8 mouse cellular contexts compared by ENCODE assay signal in the genomic region with DNA sequence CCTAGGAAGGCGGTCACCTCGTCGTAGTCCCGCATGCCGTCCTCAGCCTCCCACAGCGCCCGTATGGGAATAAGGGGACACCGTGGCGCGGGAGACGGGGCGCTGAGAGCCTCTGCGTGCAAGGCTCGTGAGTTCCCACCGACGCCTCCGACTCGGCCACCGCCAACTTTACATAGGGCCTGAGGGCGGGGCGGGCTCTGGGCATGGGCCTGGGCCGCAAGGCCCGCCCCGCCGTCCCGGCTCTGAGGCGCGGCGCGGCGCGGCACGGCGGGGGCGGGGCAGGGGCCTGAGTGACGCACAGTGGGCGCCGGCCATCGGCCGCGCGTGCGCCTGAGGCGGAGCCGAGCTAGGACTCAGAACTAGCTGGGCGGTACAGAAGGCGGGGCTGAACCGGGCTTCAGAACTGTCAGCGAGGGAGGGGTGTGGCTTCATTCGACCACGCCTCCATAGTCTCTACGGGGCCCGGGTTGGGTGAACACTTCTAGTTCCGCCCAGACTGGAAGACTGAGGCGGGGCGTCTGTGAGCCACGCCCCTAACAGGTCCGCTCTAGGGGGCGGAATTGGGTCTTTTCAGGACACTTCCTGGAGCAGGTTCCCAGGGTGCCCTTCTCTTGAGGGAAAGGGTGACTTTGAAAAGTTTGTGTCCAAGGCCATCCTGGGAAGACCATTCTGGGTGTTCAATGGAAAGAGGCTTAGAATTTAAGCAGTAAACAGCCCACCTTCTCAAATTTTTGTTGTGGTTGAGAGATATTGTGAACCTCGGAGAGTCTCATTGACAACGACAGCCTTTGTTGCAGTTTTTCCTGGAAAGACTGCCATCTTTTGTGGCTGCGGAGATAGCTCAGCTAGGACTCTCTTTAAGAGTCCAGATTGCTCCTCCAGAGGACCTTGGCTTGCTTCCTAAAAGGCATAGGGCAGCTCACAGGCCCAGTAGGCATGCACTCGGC. TPM values are rescaled to one million over a fixed set of nuclear protein-coding genes. Genes with fewer than 3 reads are reported as not detected.
DNase-seq lines count a peak whose midpoint lies in the region; ATAC-seq and TF ChIP-seq lines count a peak whose summit lies in the region.

A gene (minus strand): TSS at position 156 of the 947 bp plus-strand sequence.

- DNase-seq in Patski (ENCODE audit: low read depth, low spot score) = peak; percentile 89
- DNase-seq in cerebellum, postnatal 14 days = peak; percentile 98 to 99
- DNase-seq in frontal cortex, postnatal 14 days (ENCODE audit: low spot score in 2 of 2) = peak; percentile 98
- DNase-seq in layer of hippocampus, postnatal 25 days (ENCODE audit: extremely low spot score in 1 of 2, low spot score in 1 of 2) = peak; percentile 85 to 94
- DNase-seq in lung, postnatal 25 days (ENCODE audit: low spot score) = peak; percentile 100
- peak; percentile 100 for DNase-seq in retina, embryonic 14.5 days (ENCODE audit: low spot score)
- DNase-seq in thymus, postnatal 4 days = peak; percentile 99

- H3K27ac ChIP-seq in hindbrain, embryonic 13.5 days = peak within 1 kb of the TSS; percentile 70

- in situ Hi-C loops in Patski (cut with MboI; ENCODE audit: low pct_unique_long_range_greater_than_20kb) = loop anchor here (25.0 kb wide), 1 partner anchor 429 kb away; a partner anchor contains a TSS

- no peaks in the 10 kb centered on the region for H3K36me3 ChIP-seq in hindbrain, embryonic 13.5 days

- peak; percentile 92 for ATAC-seq in Patski
- ATAC-seq in hindbrain, embryonic 13.5 days (ENCODE audit: low FRiP score) = peak; percentile 99

- CTCF ChIA-PET in Patski (lab: Charles Lee) = interaction anchor here (0.7 to 1.4 kb wide), 2 partner anchors 9 to 57 kb away, joined by 3 read pairs; no protein-coding TSS in a partner anchor

- TF ChIP-seq CTCF in Patski (IDR thresholded peaks at IDR 0.05) = no peak

- peak within 1 kb of the TSS; percentile 62 for H3K4me3 ChIP-seq in hindbrain, embryonic 13.5 days

- peaks cover 25% of the 10 kb centered on the region for H3K4me1 ChIP-seq in hindbrain, embryonic 13.5 days (replicated peaks)

- H3K9me3 ChIP-seq in hindbrain, embryonic 13.5 days = no peaks in the 10 kb centered on the region

- WGBS in hindbrain, embryonic 13.5 days = 4% methylated on average over 63 of the region's 63 CpGs

- POLR2A ChIA-PET in Patski (lab: Charles Lee) = no interaction called here

- H3K4me2 ChIP-seq in hindbrain, embryonic 13.5 days = peak within 1 kb of the TSS; percentile 85

- H3K27me3 ChIP-seq in Patski = no peaks in the 10 kb centered on the region
- no peaks in the 10 kb centered on the region for H3K27me3 ChIP-seq in hindbrain, embryonic 13.5 days

- peak within 1 kb of the TSS; percentile 79 for H3K9ac ChIP-seq in hindbrain, embryonic 13.5 days

RNA-seq across cellular contexts. Expression of the gene that starts here (rescaled TPM):
- polyA plus RNA-seq in Patski (2021) = 26.7 TPM
- 8.1 and 10.8 TPM in 2 replicates for polyA plus RNA-seq in hindbrain, embryonic 13.5 days (2015; fragmentation: Nextera tagmentation; extraction: Ambion mirVana)
- 10 to 100 TPM in 1 of 2 experiments, 1 to 10 TPM in 1; 9.9 to 14.4 TPM for total RNA-seq in layer of hippocampus, postnatal 25 days (2021)

Comparison
In these comparisons a context has a peak if more than half of its experiments do, and no peak if none do; other contexts are left out.
1. Peak in every context shown above with its lines: DNase-seq, ATAC-seq, H3K4me3 ChIP-seq and H3K27ac ChIP-seq.